Mouse (Mus musculus) erythroblast, embryonic 14.5 days (primary cell): ENCODE results near the gene Zscan22.

Experiments
- GATA1 ChIP-seq: IDR thresholded peaks from 2 replicates; pipeline ENCODE4 v1.6.1; 2012; ENCODE audit warnings: low read length, inconsistent platforms, mixed read lengths
- TAL1 ChIP-seq: IDR thresholded peaks from 3 replicates; pipeline ENCODE4 v1.6.1; 2012; ENCODE audit warnings: low read length, inconsistent platforms, mixed read lengths

GRCm38 (mm10) chr7:12957511-12957910, 59.9 kb downstream of the Zscan22 start:
- TF ChIP-seq GATA1 (no peak), TAL1 (no peak)
